Mouse (Mus musculus) small intestine, adult 2 months (tissue): ENCODE data around the gene Akap17b.

ENCODE experiments used
- CTCF ChIP-seq: fragments of 200-500 bp; IDR thresholded peaks from 2 replicates; pipeline ENCODE4 v1.5.1; 2012; ENCODE audit warnings: low read depth, mild to moderate bottlenecking, control low read depth, inconsistent platforms, low read length, moderate library complexity, mixed read lengths; ENCODE audit not compliant: insufficient replicate concordance, insufficient read length; ENCODE audit errors: extremely low read depth
- POLR2A ChIP-seq: fragments of 200-500 bp; IDR thresholded peaks from 2 replicates; pipeline ENCODE4 v1.6.1; 2012; ENCODE audit warnings: low read depth, mild to moderate bottlenecking, control low read depth, inconsistent platforms, low read length, moderate library complexity

- TF ChIP-seq CTCF (no peak), POLR2A (no peak)
Observed at GRCm38 (mm10) chrX:36591120-36591519, 54.1 kb downstream of the Akap17b start.
